Comparison of ENCODE assay signal across 8 mouse cellular contexts in genomic region chr5:123344963-123345852, GRCm38 (mm10). TPM values are rescaled to one million over a fixed set of nuclear protein-coding genes. Genes with fewer than 3 reads are reported as not detected.
DNase-seq lines count a peak whose midpoint lies in the region; ATAC-seq and TF ChIP-seq lines count a peak whose summit lies in the region.

No protein-coding gene starts in this region.

- no peaks in the 10 kb centered on the region for H3K36me3 ChIP-seq in MEL (ENCODE audit: control insufficient read depth in 1 of 2, insufficient read depth in 2 of 2, low read length in 2 of 2)
- H3K36me3 ChIP-seq in hindbrain, embryonic 14.5 days (replicated peaks; ENCODE audit: control insufficient read depth, insufficient read depth) = no peaks in the 10 kb centered on the region

- TF ChIP-seq CTCF in MEL (IDR thresholded peaks at IDR 0.05 in 2 of 3, conservative IDR thresholded peaks at IDR 0.05 in 1 of 3; ENCODE audit: control insufficient read depth in 1 of 3, insufficient read depth in 1 of 3, low read depth in 2 of 3, low read length in 3 of 3, poor library complexity in 1 of 3, severe bottlenecking in 1 of 3) = no peak

- DNase-seq in MEL (ENCODE audit: low read depth, low spot score) = peak; percentile 59
- peak; percentile 48 to 72 for DNase-seq in cerebellum, adult 18-20 months
- DNase-seq in hindbrain, embryonic 14.5 days (ENCODE audit: low spot score) = peak; percentile 62
- DNase-seq in left cerebral cortex, adult 8-10 months (ENCODE audit: low spot score in 2 of 2) = peak; percentile 44 to 49
- DNase-seq in right cerebral cortex, postnatal 25 days = peak; percentile 73

- peak overlapping the region; percentile 95 for H3K9ac ChIP-seq in MEL (ENCODE audit: control insufficient read depth, low read depth, low read length, poor library complexity, severe bottlenecking)
- peak overlapping the region; percentile 90 for H3K9ac ChIP-seq in hindbrain, embryonic 14.5 days

- no peaks in the 10 kb centered on the region; a peak in 2 of 4 replicates for H3K27me3 ChIP-seq in MEL (ENCODE audit: control insufficient read depth in 1 of 2, insufficient read depth in 2 of 2, low read length in 2 of 2)
- H3K27me3 ChIP-seq in hindbrain, embryonic 14.5 days (ENCODE audit: control insufficient read depth, insufficient read depth, low read length) = no peaks in the 10 kb centered on the region

- WGBS in hindbrain, embryonic 14.5 days = under 1% methylated on average over 80 of the region's 87 CpGs

- peak overlapping the region; percentile 92 for H3K4me2 ChIP-seq in hindbrain, embryonic 14.5 days (replicated peaks)

- no peak for TF ChIP-seq RAD21 in MEL (IDR thresholded peaks at IDR 0.05; ENCODE audit: low read depth, low read length)

- TF ChIP-seq POLR2A in MEL (IDR thresholded peaks at IDR 0.05; ENCODE audit: control insufficient read depth in 1 of 2, insufficient read depth in 1 of 2, low read depth in 1 of 2, low read length in 2 of 2, poor library complexity in 1 of 2) = peak; percentile 19 to 43; a peak in 1 of 4 replicates

- ATAC-seq in frontal cortex, adult (ENCODE audit: low TSS enrichment) = peak; percentile 36; the same call in 1 of the 2 replicates
- ATAC-seq in hindbrain, embryonic 14.5 days (ENCODE audit: low FRiP score) = peak; percentile 38
- ATAC-seq in megakaryocyte, adult 5-6 weeks (ENCODE audit: poor library complexity, severe bottlenecking) = peak; percentile 45
- no peak; the same call in 1 of the 2 replicates for ATAC-seq in erythroid progenitor cell, adult 5-6 weeks (replicated peaks; ENCODE audit: low FRiP score, poor library complexity, severe bottlenecking)

- H3K4me1 ChIP-seq in MEL (ENCODE audit: control insufficient read depth in 1 of 2, insufficient read depth in 2 of 2, low read length in 2 of 2) = no peaks in the 10 kb centered on the region
- H3K4me1 ChIP-seq in hindbrain, embryonic 14.5 days (replicated peaks; ENCODE audit: control insufficient read depth, insufficient read depth, low read length) = peaks cover 23% of the 10 kb centered on the region

- no peaks in the 10 kb centered on the region for H3K9me3 ChIP-seq in MEL (replicated peaks; ENCODE audit: insufficient read depth, low read length)
- no peaks in the 10 kb centered on the region for H3K9me3 ChIP-seq in hindbrain, embryonic 14.5 days (ENCODE audit: control insufficient read depth, low read length)

- H3K27ac ChIP-seq in MEL (ENCODE audit: control insufficient read depth, low read depth, low read length) = peak overlapping the region; percentile 84
- peak overlapping the region; percentile 97 for H3K27ac ChIP-seq in hindbrain, embryonic 14.5 days

- peaks cover 21% of the 10 kb centered on the region for H3K79me2 ChIP-seq in MEL (ENCODE audit: control insufficient read depth, insufficient read depth, low read length, poor library complexity)

- H3K4me3 ChIP-seq in MEL (ENCODE audit: control insufficient read depth in 1 of 2, insufficient read depth in 1 of 2, low read depth in 2 of 2, low read length in 2 of 2) = peak overlapping the region; percentile 86 to 90
- peak overlapping the region; percentile 81 for H3K4me3 ChIP-seq in hindbrain, embryonic 14.5 days (replicated peaks; ENCODE audit: low read length)

- TF ChIP-seq EP300 in MEL (IDR thresholded peaks at IDR 0.05; ENCODE audit: low read depth in 1 of 2, low read length in 2 of 2) = no peak

TF ChIP-seq in MEL, 35 proteins besides CTCF, POLR2A, EP300 and RAD21:
- TF ChIP-seq RCOR1 (IDR thresholded peaks at IDR 0.05; ENCODE audit: low read depth, low read length) = no peak
- TF ChIP-seq MAZ (IDR thresholded peaks at IDR 0.05; ENCODE audit: low read depth, low read length) = 0 out of 2 replicates have a peak, but pooled peaks have one; percentile 59

RNA-seq across cellular contexts. Expression of gene Bcl7a, which starts 1.6 kb away (rescaled TPM):
- total RNA-seq in MEL (2012; rRNA removed) = 3.1 and 3.5 TPM in 2 replicates
- 10 to 100 TPM in 1 of 2 experiments, not detected in 1; 11.0 TPM for polyA plus RNA-seq in MEL (2012; ENCODE audit: insufficient read depth in 1 of 2, insufficient read length in 2 of 2, low read depth in 1 of 2, low replicate concordance in 2 of 2, missing spikeins in 1 of 2)
- 35.6 and 36.5 TPM in 2 replicates for polyA plus RNA-seq in hindbrain, embryonic 14.5 days (2014; fragmentation: Nextera tagmentation; extraction: Ambion mirVana)
- total RNA-seq in left cerebral cortex, adult 8-10 months (2022) = 10 to 100 TPM; 62.3 to 67.1 (median 64.6) TPM
- total RNA-seq in megakaryocyte, adult 5-6 weeks (2015) = 3.8 and 4.0 TPM in 2 replicates
- total RNA-seq in megakaryocyte, adult 5-6 weeks (2017) = 3.8 and 4.7 TPM in 2 replicates
- 15.1 and 18.0 TPM in 2 replicates for total RNA-seq in erythroid progenitor cell, adult 5-6 weeks (2015; ENCODE audit: low replicate concordance)
- total RNA-seq in erythroid progenitor cell, adult 5-6 weeks (2017; ENCODE audit: low replicate concordance) = 8.7 and 11.3 TPM in 2 replicates

RNA-seq across cellular contexts. Expression of gene Mlxip, which starts 49.4 kb away (rescaled TPM):
- total RNA-seq in MEL (2012; rRNA removed) = 5.2 and 5.7 TPM in 2 replicates
- polyA plus RNA-seq in MEL (2012; ENCODE audit: insufficient read depth in 1 of 2, insufficient read length in 2 of 2, low read depth in 1 of 2, low replicate concordance in 2 of 2, missing spikeins in 1 of 2) = 10 to 100 TPM in 1 of 2 experiments, not detected in 1; 21.9 TPM
- 21.1 and 21.7 TPM in 2 replicates for polyA plus RNA-seq in hindbrain, embryonic 14.5 days (2014; fragmentation: Nextera tagmentation; extraction: Ambion mirVana)
- 10 to 100 TPM; 12.7 to 16.3 (median 14.7) TPM for total RNA-seq in left cerebral cortex, adult 8-10 months (2022)
- 37.0 and 40.0 TPM in 2 replicates for total RNA-seq in megakaryocyte, adult 5-6 weeks (2015)
- total RNA-seq in megakaryocyte, adult 5-6 weeks (2017) = 11.7 and 15.9 TPM in 2 replicates
- 11.3 and 13.3 TPM in 2 replicates for total RNA-seq in erythroid progenitor cell, adult 5-6 weeks (2015; ENCODE audit: low replicate concordance)
- total RNA-seq in erythroid progenitor cell, adult 5-6 weeks (2017; ENCODE audit: low replicate concordance) = 2.0 and 2.8 TPM in 2 replicates
